Comparison of ENCODE assay signal across 16 mouse cellular contexts in the genomic region with DNA sequence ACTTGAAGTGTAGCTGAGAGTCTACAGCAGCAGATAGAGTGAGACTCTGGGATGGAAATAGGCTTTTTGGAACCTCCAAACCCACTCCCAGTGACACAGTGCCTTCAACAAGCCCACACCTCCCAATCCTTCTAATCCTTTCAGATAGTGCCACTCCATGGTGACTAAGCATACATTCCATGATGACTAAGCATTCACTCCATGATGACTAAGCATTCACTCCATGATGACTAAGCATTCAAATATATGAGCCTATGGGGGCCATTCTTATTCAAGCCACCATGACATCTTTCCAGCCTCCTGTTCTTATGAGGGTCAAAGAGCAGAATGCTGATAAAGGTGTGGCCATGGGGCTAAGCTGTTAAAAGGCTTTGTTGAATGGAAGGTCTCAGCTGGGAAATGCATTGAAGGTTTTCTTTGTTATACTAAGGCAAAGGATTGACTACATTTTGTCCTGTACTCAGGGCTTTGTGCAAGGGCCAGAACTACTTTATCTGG.
"Had no signal": no experiment of that assay in that cellular context is flagged by ENCODE, and none has a peak within 500 bp of the region (broad histone marks: within the 10 kb centered on the region; RNA-seq: fewer than 3 reads in every experiment).

No protein-coding gene starts in this region.

- H3K4me1 ChIP-seq: lung, embryonic 15.5 days; stomach, embryonic 15.5 days had no signal

- H3K9me3 ChIP-seq: lung, embryonic 15.5 days; stomach, embryonic 15.5 days had no signal

- H3K9ac ChIP-seq: liver, postnatal 0 days; lung, embryonic 15.5 days; midbrain, embryonic 12.5 days; neural tube, embryonic 13.5 days; stomach, embryonic 15.5 days had no signal

- H3K27ac ChIP-seq: lung, embryonic 15.5 days; midbrain, embryonic 10.5 days; midbrain, embryonic 12.5 days; neural tube, embryonic 13.5 days; stomach, embryonic 15.5 days; stomach, postnatal 0 days had no signal

- H3K27me3 ChIP-seq: lung, embryonic 15.5 days; midbrain, embryonic 12.5 days; neural tube, embryonic 13.5 days; stomach, embryonic 15.5 days had no signal

- H3K36me3 ChIP-seq: lung, embryonic 15.5 days; midbrain, embryonic 10.5 days; midbrain, embryonic 12.5 days; neural tube, embryonic 13.5 days; stomach, embryonic 15.5 days had no signal

- H3K4me3 ChIP-seq: lung, embryonic 15.5 days; midbrain, embryonic 10.5 days; midbrain, embryonic 12.5 days; myocyte; neural tube, embryonic 13.5 days; stomach, embryonic 15.5 days had no signal

- DNase-seq: liver, postnatal 0 days; lung, adult 2 months; lung, postnatal 14 days; lung, postnatal 36 days; midbrain, embryonic 14.5 days; right cerebral cortex, postnatal 14 days; thymus, adult 2 months; thymus, postnatal 25 days; thymus, postnatal 4 days had no signal
